46 mouse cellular contexts compared by ENCODE assay signal in the genomic region with DNA sequence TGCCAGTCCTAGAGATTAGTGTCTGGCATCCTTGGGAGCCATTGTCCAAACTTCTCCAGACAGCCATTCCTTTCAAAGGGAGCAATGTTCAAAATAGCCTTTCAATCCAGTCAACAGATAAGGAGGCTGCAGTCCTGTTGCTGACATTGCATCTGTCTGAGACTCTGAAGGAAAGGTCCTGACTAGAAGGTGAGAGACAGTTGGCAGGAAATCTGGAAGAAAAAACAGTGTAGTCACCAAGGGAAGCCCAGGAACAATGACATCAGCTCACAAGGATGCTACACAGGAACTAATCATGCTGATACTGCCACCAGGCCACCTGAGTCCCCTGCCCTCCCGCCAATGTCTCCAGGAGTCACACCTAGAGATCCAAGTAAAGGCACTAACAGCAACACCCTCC. TPM values are rescaled to one million over a fixed set of nuclear protein-coding genes. Genes with fewer than 3 reads are reported as not detected.
"Had no signal": no experiment of that assay in that cellular context is flagged by ENCODE, and none has a peak within 500 bp of the region (broad histone marks: within the 10 kb centered on the region; RNA-seq: fewer than 3 reads in every experiment).

No protein-coding gene starts in this region.

- ATAC-seq: liver, embryonic 12.5 days; liver, postnatal 0 days; lung, postnatal 0 days; midbrain, embryonic 13.5 days; midbrain, embryonic 15.5 days; midbrain, embryonic 16.5 days had no signal

- H3K4me3 ChIP-seq: limb, embryonic 10.5 days; limb, embryonic 12.5 days; limb, embryonic 13.5 days; limb, embryonic 15.5 days; liver, embryonic 12.5 days; liver, embryonic 13.5 days; liver, embryonic 15.5 days; lung, embryonic 15.5 days; megakaryocyte, embryonic 14.5 days; midbrain, embryonic 10.5 days; midbrain, embryonic 12.5 days; midbrain, embryonic 13.5 days; midbrain, embryonic 15.5 days; myocyte; neural tube, embryonic 12.5 days had no signal

- DNase-seq: left cerebral cortex, postnatal 4 days; liver; liver, embryonic 13.5 days; liver, postnatal 0 days; lung, adult 18-20 months; lung, adult 2 months; lung, embryonic 14.5 days; lung, postnatal 10 days; lung, postnatal 14 days; lung, postnatal 36 days; lung, postnatal 4 days; midbrain, embryonic 14.5 days had no signal

- H3K27me3 ChIP-seq: limb, embryonic 12.5 days; limb, embryonic 13.5 days; limb, embryonic 15.5 days; liver, embryonic 12.5 days; liver, embryonic 13.5 days; liver, embryonic 15.5 days; lung, embryonic 15.5 days; megakaryocyte, embryonic 14.5 days; midbrain, embryonic 12.5 days; midbrain, embryonic 13.5 days; midbrain, embryonic 15.5 days; neural tube, embryonic 12.5 days had no signal

- H3K36me3 ChIP-seq: limb, embryonic 10.5 days; limb, embryonic 12.5 days; limb, embryonic 13.5 days; limb, embryonic 15.5 days; liver, embryonic 12.5 days; liver, embryonic 13.5 days; liver, embryonic 15.5 days; lung, embryonic 15.5 days; midbrain, embryonic 10.5 days; midbrain, embryonic 12.5 days; midbrain, embryonic 13.5 days; midbrain, embryonic 15.5 days; neural tube, embryonic 12.5 days had no signal

- H3K9me3 ChIP-seq: limb, embryonic 10.5 days; limb, embryonic 12.5 days; limb, embryonic 13.5 days; limb, embryonic 15.5 days; liver, embryonic 12.5 days; liver, embryonic 13.5 days; liver, embryonic 15.5 days; lung, embryonic 15.5 days; megakaryocyte, embryonic 14.5 days; midbrain, embryonic 10.5 days; midbrain, embryonic 12.5 days; midbrain, embryonic 13.5 days; midbrain, embryonic 15.5 days; neural tube, embryonic 12.5 days had no signal

- H3K27ac ChIP-seq: limb, embryonic 10.5 days; limb, embryonic 12.5 days; limb, embryonic 13.5 days; limb, embryonic 15.5 days; liver, embryonic 12.5 days; liver, embryonic 13.5 days; liver, embryonic 14.5 days; liver, embryonic 15.5 days; lung, embryonic 15.5 days; macrophage; midbrain, embryonic 10.5 days; midbrain, embryonic 12.5 days; midbrain, embryonic 13.5 days; midbrain, embryonic 15.5 days; neural tube, embryonic 12.5 days had no signal

- H3K4me2 ChIP-seq: limb, embryonic 12.5 days; limb, embryonic 13.5 days; limb, embryonic 15.5 days; liver, embryonic 11.5 days; liver, embryonic 12.5 days; liver, embryonic 13.5 days; liver, embryonic 15.5 days; lung, embryonic 14.5 days; lung, embryonic 15.5 days; midbrain, embryonic 11.5 days; midbrain, embryonic 12.5 days; midbrain, embryonic 13.5 days; midbrain, embryonic 15.5 days; neural tube, embryonic 12.5 days had no signal

- H3K4me1 ChIP-seq: limb, embryonic 10.5 days; limb, embryonic 13.5 days; limb, embryonic 15.5 days; liver, embryonic 12.5 days; liver, embryonic 13.5 days; liver, embryonic 15.5 days; lung, embryonic 15.5 days; midbrain, embryonic 10.5 days; midbrain, embryonic 12.5 days; midbrain, embryonic 13.5 days; midbrain, embryonic 15.5 days; neural tube, embryonic 12.5 days had no signal

- H3K9ac ChIP-seq: limb, embryonic 12.5 days; limb, embryonic 13.5 days; limb, embryonic 15.5 days; liver, embryonic 12.5 days; liver, embryonic 13.5 days; liver, embryonic 14.5 days; liver, embryonic 15.5 days; liver, postnatal 0 days; lung, embryonic 14.5 days; lung, embryonic 15.5 days; midbrain, embryonic 12.5 days; midbrain, embryonic 13.5 days; midbrain, embryonic 15.5 days; neural tube, embryonic 12.5 days had no signal

RNA-seq across cellular contexts. Expression of gene Gm47996, which starts 13.4 kb away (rescaled TPM):
- total RNA-seq: left cerebral cortex, postnatal 10 days; left cerebral cortex, postnatal 14 days; left cerebral cortex, postnatal 25 days; left cerebral cortex, postnatal 36 days; left cerebral cortex, postnatal 4 days; liver, adult 2 months; megakaryocyte progenitor cell, adult 5-6 weeks; megakaryocyte, adult 5-6 weeks; megakaryocyte-erythroid progenitor cell, adult 5-6 weeks; midbrain, postnatal 0 days; monocyte, adult 5-6 weeks had no signal
- polyA plus RNA-seq: limb, embryonic 12.5 days; limb, embryonic 13.5 days; liver, adult 2 months; lung, adult 2 months; lung, embryonic 14.5 days; lung, embryonic 15.5 days; lung, embryonic 16.5 days; lung, postnatal 0 days; macrophage; midbrain, embryonic 11.5 days; midbrain, embryonic 13.5 days; midbrain, embryonic 14.5 days; midbrain, embryonic 15.5 days; midbrain, embryonic 16.5 days; midbrain, postnatal 0 days; neural tube, embryonic 11.5 days; neural tube, embryonic 12.5 days had no signal

RNA-seq across cellular contexts. Expression of gene 3110040M04Rik, which starts 19.5 kb away (rescaled TPM):
- total RNA-seq: left cerebral cortex, postnatal 10 days; left cerebral cortex, postnatal 14 days; left cerebral cortex, postnatal 25 days; left cerebral cortex, postnatal 36 days; left cerebral cortex, postnatal 4 days; liver, adult 2 months; megakaryocyte progenitor cell, adult 5-6 weeks; midbrain, postnatal 0 days; monocyte, adult 5-6 weeks had no signal
- polyA plus RNA-seq: limb, embryonic 10.5 days; limb, embryonic 11.5 days; limb, embryonic 12.5 days; limb, embryonic 13.5 days; limb, embryonic 14.5 days; limb, embryonic 15.5 days; liver, adult 2 months; lung, adult 2 months; lung, embryonic 14.5 days; lung, embryonic 15.5 days; lung, embryonic 16.5 days; lung, postnatal 0 days; macrophage; midbrain, embryonic 10.5 days; midbrain, embryonic 12.5 days; midbrain, embryonic 13.5 days; midbrain, embryonic 14.5 days; midbrain, embryonic 15.5 days; midbrain, embryonic 16.5 days; midbrain, postnatal 0 days; neural tube, embryonic 12.5 days had no signal

RNA-seq across cellular contexts. Expression of gene Gm47995, which starts 25.1 kb away (rescaled TPM):
- total RNA-seq: left cerebral cortex, postnatal 10 days; left cerebral cortex, postnatal 14 days; left cerebral cortex, postnatal 25 days; left cerebral cortex, postnatal 36 days; left cerebral cortex, postnatal 4 days; liver, adult 2 months; megakaryocyte progenitor cell, adult 5-6 weeks; midbrain, postnatal 0 days; monocyte, adult 5-6 weeks had no signal
- polyA plus RNA-seq: limb, embryonic 10.5 days; limb, embryonic 11.5 days; limb, embryonic 12.5 days; limb, embryonic 13.5 days; liver, adult 2 months; lung, adult 2 months; lung, embryonic 14.5 days; lung, embryonic 15.5 days; lung, embryonic 16.5 days; macrophage; midbrain, embryonic 10.5 days; midbrain, embryonic 11.5 days; midbrain, embryonic 12.5 days; midbrain, embryonic 13.5 days; midbrain, embryonic 14.5 days; midbrain, embryonic 15.5 days; midbrain, embryonic 16.5 days; midbrain, postnatal 0 days; neural tube, embryonic 11.5 days had no signal

RNA-seq across cellular contexts. Expression of gene Gm8947, which starts 31.2 kb away (rescaled TPM):
- total RNA-seq: left cerebral cortex, postnatal 10 days; left cerebral cortex, postnatal 14 days; left cerebral cortex, postnatal 25 days; left cerebral cortex, postnatal 36 days; left cerebral cortex, postnatal 4 days; liver, adult 2 months; megakaryocyte-erythroid progenitor cell, adult 5-6 weeks; midbrain, postnatal 0 days; monocyte, adult 5-6 weeks had no signal
- polyA plus RNA-seq: limb, embryonic 10.5 days; limb, embryonic 12.5 days; limb, embryonic 13.5 days; limb, embryonic 15.5 days; liver, adult 2 months; lung, adult 2 months; lung, embryonic 16.5 days; lung, postnatal 0 days; macrophage; midbrain, embryonic 12.5 days; midbrain, embryonic 13.5 days; midbrain, embryonic 14.5 days; midbrain, embryonic 15.5 days; midbrain, embryonic 16.5 days; midbrain, postnatal 0 days had no signal

RNA-seq across cellular contexts. Expression of gene Gm47985, which starts 41.0 kb away (rescaled TPM):
- total RNA-seq: left cerebral cortex, postnatal 10 days; left cerebral cortex, postnatal 14 days; left cerebral cortex, postnatal 25 days; left cerebral cortex, postnatal 36 days; left cerebral cortex, postnatal 4 days; liver, adult 2 months; midbrain, postnatal 0 days; monocyte, adult 5-6 weeks had no signal
- polyA plus RNA-seq: limb, embryonic 15.5 days; liver, adult 2 months; lung, adult 2 months; lung, embryonic 14.5 days; lung, embryonic 15.5 days; macrophage; midbrain, embryonic 15.5 days; midbrain, embryonic 16.5 days; midbrain, postnatal 0 days had no signal
